Mouse (Mus musculus) cerebral cortex, adult 2 months (tissue): Measurements from ENCODE around the gene Gfy.

Source experiments
- WGBS: fragments of 180-500 bp; shearing (Covaris S2); methylation state at CpG from one replicate; pipeline ENCODE4 v1.1.7; 2018; 5-methylcytosine and 5-hydroxymethylcytosine counted together

Gene Gfy

GRCm38 (mm10) chr7:45193871-45194785 lies 14.8 kb upstream of the Gfy start:
- WGBS = 67% methylated on average over 17 of the region's 17 CpGs

- 55% methylated on average over 5 of the region's 5 CpGs for WGBS
These were observed 14.0 kb upstream of the Gfy start for GRCm38 (mm10) chr7:45193406-45193805.

GRCm38 (mm10) chr7:45192585-45193310 lies 13.4 kb upstream of the Gfy start:
- 82% methylated on average over 7 of the region's 7 CpGs for WGBS

- 42% methylated on average over 8 of the region's 8 CpGs for WGBS
These were observed 12.5 kb upstream of the Gfy start for GRCm38 (mm10) chr7:45191803-45192363.

- WGBS = 70% methylated on average over 2 of the region's 2 CpGs
These were observed 11.8 kb upstream of the Gfy start for GRCm38 (mm10) chr7:45191161-45191560.

GRCm38 (mm10) chr7:45190186-45190585 lies 10.8 kb upstream of the Gfy start:
- 57% methylated on average over 6 of the region's 6 CpGs for WGBS

- 36% methylated on average over 16 of the region's 16 CpGs for WGBS
These were observed 10.2 kb upstream of the Gfy start for GRCm38 (mm10) chr7:45189600-45189999.

GRCm38 (mm10) chr7:45185921-45186320 lies 6.6 kb upstream of the Gfy start:
- WGBS = 70% methylated on average over 7 of the region's 7 CpGs

- 79% methylated on average over 7 of the region's 7 CpGs for WGBS
These were observed 4.3 kb upstream of the Gfy start for GRCm38 (mm10) chr7:45183672-45184071.

- WGBS = 12% methylated on average over 11 of the region's 11 CpGs
These were observed 3.2 kb upstream of the Gfy start for GRCm38 (mm10) chr7:45182606-45183005.

GRCm38 (mm10) chr7:45182199-45182601 lies 2.8 kb upstream of the Gfy start:
- under 1% methylated on average over 34 of the region's 34 CpGs for WGBS

GRCm38 (mm10) chr7:45181540-45181939 lies 2.2 kb upstream of the Gfy start:
- 3% methylated on average over 35 of the region's 35 CpGs for WGBS

GRCm38 (mm10) chr7:45180896-45181477 lies 1.6 kb upstream of the Gfy start, which contains the start of gene Pth2:
Gene Pth2 (plus strand): TSS chr7:45180995.
- 21% methylated on average over 20 of the region's 20 CpGs for WGBS

GRCm38 (mm10) chr7:45178550-45178949 lies 819 bp downstream of the Gfy start:
- 27% methylated on average over 7 of the region's 7 CpGs for WGBS

- 3% methylated on average over 31 of the region's 31 CpGs for WGBS
These were observed 3.0 kb downstream of the Gfy start for GRCm38 (mm10) chr7:45176356-45176755.

- WGBS = 3% methylated on average over 23 of the region's 23 CpGs
These were observed 3.4 kb downstream of the Gfy start for GRCm38 (mm10) chr7:45175929-45176328.

GRCm38 (mm10) chr7:45175398-45175797 lies 4.0 kb downstream of the Gfy start:
- WGBS = 8% methylated on average over 13 of the region's 13 CpGs

- 6% methylated on average over 29 of the region's 29 CpGs for WGBS
These were observed 4.6 kb downstream of the Gfy start for GRCm38 (mm10) chr7:45174567-45175280.

GRCm38 (mm10) chr7:45173772-45174171 lies 5.6 kb downstream of the Gfy start:
- 67% methylated on average over 1 of the region's 1 CpGs for WGBS

- 52% methylated on average over 7 of the region's 7 CpGs for WGBS
These were observed 6.4 kb downstream of the Gfy start for GRCm38 (mm10) chr7:45172974-45173373.

GRCm38 (mm10) chr7:45169495-45169894 lies 9.9 kb downstream of the Gfy start:
- WGBS = 73% methylated on average over 3 of the region's 3 CpGs
